Mouse (Mus musculus) skeletal muscle tissue, postnatal 0 days (tissue): ENCODE data around the gene Wdr45b. TPM values are rescaled to one million over a fixed set of nuclear protein-coding genes. Genes with fewer than 3 reads are reported as not detected.

Experiments used
- microRNA-seq, 2 experiments: library from miRNA; unstranded; fragments of <30 nt; microRNA quantifications; one replicate each; pipeline ENCODE4; 2016
- polyA plus RNA-seq: library from polyadenylated mRNA; unstranded; fragments of >200 nt; fragmentation: Nextera tagmentation; extraction: Ambion mirVana; gene quantifications from 2 replicates; pipeline ENCODE4 v1.2.1, GENCODE M21; 2015

Wdr45b gene
- polyA plus RNA-seq: 54.1 and 57.8 TPM in 2 replicates

GRCm38 (mm10) chr11:121354091-121354707 lies at the start of gene Wdr45b:
TSS of gene Wdr45b (minus strand) at chr11:121354445.

GRCm38 (mm10) chr11:121387750-121388553 lies 33.7 kb upstream of the Wdr45b start, which contains the start of gene Rab40b:
TSS of gene Rab40b (minus strand) at chr11:121388251.

Small RNA genes lying within 50 kb of the gene (microRNA-seq; reads per million reads assigned to microRNA genes)
- gene Mir7236: 0.85 to 1.1 reads per million in 2 experiments

Other genes with a start within 250 kb of the Wdr45b start
- gene Tex19.2, start 235.8 kb downstream of the Wdr45b start, polyA plus RNA-seq: not detected in 2 replicates
- gene Tex19.1, start 208.3 kb downstream of the Wdr45b start, polyA plus RNA-seq: 0.07 and 0.12 TPM in 2 replicates
- gene Uts2r, start 194.2 kb downstream of the Wdr45b start, polyA plus RNA-seq: 2.7 and 3.2 TPM in 2 replicates
- gene Hexdc, start 150.0 kb downstream of the Wdr45b start, polyA plus RNA-seq: 5.0 and 5.6 TPM in 2 replicates
- 22.1 and 23.6 TPM in 2 replicates for gene Ogfod3, start 149.7 kb downstream of the Wdr45b start, polyA plus RNA-seq
- 9.3 and 12.4 TPM in 2 replicates for gene Cybc1, start 125.1 kb downstream of the Wdr45b start, polyA plus RNA-seq
- 20.4 and 23.9 TPM in 2 replicates for gene Narf, start 117.2 kb downstream of the Wdr45b start, polyA plus RNA-seq
- gene Foxk2, start 94.5 kb downstream of the Wdr45b start, polyA plus RNA-seq: 3.8 and 4.1 TPM in 2 replicates
- gene Rab40b, start 33.8 kb upstream of the Wdr45b start, polyA plus RNA-seq: 101 and 105 TPM in 2 replicates
- 6.3 and 6.8 TPM in 2 replicates for gene Fn3krp, start 67.0 kb upstream of the Wdr45b start, polyA plus RNA-seq
- gene Fn3k, start 80.5 kb upstream of the Wdr45b start, polyA plus RNA-seq: 17.0 and 17.3 TPM in 2 replicates
- gene Tbcd, start 97.5 kb upstream of the Wdr45b start, polyA plus RNA-seq: 14.2 TPM in 2 replicates
- gene Zfp750, start 164.9 kb upstream of the Wdr45b start, polyA plus RNA-seq: 0.05 and 0.66 TPM in 2 replicates